Mouse (Mus musculus): ENCODE measurements around the gene Mrpl46.

DNA sequence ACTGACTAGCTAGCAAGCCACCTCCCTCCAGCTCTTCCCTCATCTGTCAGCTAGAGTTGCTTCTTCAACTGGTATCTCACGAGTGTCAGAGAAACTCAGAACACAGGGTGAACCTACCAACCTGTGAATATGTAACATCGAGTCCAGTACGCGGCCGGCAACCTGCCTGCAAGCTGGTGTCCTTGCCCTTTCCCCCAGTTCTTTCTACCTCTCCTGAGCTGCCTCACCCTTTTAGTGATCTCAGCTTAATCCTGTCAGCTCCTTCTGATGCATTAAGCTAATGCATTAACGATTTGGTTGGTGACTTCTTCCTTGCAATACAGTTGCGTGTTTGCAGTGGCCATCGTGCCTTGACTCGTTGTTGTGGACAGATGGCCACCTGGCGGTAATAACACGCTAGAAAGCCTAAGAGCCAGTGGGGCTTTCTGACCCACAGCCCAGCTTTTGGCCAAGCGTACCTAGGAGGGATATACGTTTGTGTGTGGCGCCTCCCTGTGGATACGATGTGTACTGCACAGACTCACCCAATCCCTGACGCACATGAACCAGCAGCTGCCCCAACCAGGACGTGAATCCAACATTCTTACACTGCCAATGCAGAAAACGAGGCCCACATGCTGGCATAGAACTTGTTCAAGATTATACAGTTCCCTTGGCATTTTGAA, 17.2 kb downstream of the Mrpl46 start:
- TF ChIP-seq POLR2A (IDR thresholded peaks at IDR 0.05; ENCODE audit: extremely low read depth, insufficient read depth, low read length) = no peak
- peak; percentile 95 for TF ChIP-seq CTCF (IDR thresholded peaks at IDR 0.05; ENCODE audit: extremely low read depth, insufficient read depth, low read length)

Measured in cortical plate, adult 2 months (tissue).